Mouse (Mus musculus) hindlimb bud, embryonic 11.5 days (tissue): ENCODE measurements around the gene Habp2.
A peak's percentile ranks its signal among the peaks of the same experiment; 100 is the strongest.

Source experiments
- DNase-seq: peaks from one replicate; pipeline ENCODE4 v3.0.0-alpha.2; 2012; ENCODE audit warnings: low read depth, low spot score; ENCODE audit errors: extremely low spot score

The Habp2 gene

DNA sequence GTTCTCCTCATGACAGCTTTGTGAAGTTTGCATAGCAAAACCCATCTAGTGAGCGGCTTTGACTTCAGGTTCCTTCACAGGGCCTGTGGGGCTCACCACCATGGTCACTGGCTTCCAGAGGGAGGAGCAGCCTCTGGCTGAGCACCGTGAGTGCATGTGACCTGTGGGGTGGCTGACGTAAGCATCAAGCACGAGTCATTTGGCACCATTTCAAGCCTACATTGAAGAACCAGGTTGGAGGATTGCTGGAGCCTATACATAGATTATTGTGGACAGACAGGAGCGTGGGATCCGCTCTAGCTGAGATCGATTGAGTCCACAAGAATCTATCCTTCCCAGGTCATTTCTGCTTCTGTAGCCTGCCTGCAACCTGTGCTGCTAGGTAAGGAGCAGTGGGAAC is at the start of gene Habp2:
Gene Habp2, plus strand, starts transcription at position 272 of the 400 bp plus-strand sequence.
- no peak for DNase-seq

DNA sequence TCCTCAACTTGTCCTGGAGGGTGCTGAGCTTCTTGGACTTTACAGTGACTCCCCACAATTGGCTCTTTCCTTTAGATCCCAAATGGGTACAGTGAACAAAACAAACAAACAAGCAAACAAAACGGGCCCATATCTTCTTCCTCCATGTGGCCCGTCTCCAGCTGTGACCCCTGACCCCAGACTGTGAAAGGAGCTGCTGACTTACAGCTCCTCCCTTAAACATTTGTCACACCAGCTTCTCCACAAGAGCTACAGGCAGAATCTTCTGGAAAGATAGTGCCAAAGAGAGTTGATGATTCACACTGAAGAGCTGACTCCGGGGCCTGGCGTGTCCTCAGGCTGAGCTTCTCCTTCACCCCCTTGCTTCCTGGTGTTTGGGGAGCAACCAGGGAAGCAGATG is 48.4 kb upstream of the Habp2 start:
- DNase-seq: no peak

DNA sequence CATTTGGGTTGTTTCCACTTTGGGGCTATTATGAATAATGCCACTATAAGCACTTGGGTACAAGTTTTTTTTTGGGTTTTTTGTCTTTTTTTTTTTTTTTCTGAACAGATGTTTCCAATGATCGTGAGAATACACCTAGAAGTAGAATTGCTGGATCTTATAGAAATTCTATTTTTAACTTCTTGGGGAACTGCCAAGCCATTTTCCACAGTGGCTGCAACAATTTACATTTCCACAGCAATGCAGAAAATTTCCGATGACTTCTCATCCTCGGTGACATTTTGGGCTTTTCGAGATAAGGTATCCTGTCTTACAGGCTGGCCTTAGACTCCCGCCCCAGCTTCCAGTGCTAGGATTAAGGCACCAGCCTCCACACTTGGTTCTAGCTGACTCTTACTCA is 41.7 kb upstream of the Habp2 start:
- no peak for DNase-seq

DNA sequence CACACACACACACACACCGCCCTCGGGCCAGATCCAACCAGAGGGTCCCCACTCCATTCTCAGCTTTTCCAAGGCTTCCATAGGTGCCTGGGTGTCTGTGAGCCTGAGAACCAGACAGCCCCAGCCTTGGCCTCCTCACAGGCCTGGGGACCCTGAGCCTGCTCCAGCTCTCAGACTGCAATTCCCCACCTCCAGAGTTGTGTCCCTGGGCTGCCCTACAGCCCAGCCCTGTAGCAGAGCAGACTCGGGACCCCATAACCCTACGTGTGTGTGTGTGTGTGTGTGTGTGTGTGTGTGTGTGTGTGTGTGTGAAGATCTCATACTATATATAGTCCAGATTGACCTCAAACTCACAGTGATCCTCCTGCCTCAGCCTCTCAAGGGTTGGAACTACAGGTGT is 34.1 kb upstream of the Habp2 start:
- no peak for DNase-seq

DNA sequence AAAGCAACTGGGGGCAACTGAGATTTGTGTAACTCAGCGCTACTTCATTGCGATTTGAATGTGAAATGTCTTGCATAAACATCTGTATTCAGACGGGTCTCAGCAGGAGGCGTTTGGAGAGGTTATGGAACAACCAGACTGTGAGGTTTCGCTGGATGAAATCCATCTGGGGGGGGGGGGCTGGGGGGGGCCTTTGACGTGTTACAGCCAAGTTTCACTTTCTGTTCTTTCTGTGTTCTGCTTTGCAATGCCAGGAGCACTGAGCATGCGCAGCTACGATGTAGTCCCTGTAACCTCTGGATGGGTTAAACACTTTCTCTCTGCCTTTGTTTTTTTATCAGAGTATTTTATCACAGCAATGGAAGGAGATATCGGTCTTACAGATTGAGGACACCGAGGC is 33.7 kb upstream of the Habp2 start:
- no peak for DNase-seq

DNA sequence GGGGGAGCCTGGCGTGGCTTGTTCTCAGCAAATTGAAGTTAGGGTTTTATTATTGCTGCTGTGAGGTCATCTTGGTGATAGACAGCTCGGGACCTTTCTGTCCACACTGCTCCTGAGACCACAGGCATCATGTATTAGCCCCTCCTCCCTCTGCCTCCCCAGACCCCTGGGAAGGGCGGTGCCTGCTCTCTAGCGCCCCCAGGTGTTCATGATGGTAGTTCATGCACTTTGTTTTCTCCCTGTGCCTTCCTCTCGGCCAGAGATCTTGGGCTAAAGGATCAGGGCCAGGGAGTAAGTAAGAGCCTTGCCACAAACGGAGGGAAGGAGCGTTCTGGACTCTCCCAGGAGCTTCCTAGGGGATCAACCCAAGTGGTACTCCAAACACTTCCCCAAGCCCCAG is 32.2 kb upstream of the Habp2 start:
- DNase-seq: no peak

DNA sequence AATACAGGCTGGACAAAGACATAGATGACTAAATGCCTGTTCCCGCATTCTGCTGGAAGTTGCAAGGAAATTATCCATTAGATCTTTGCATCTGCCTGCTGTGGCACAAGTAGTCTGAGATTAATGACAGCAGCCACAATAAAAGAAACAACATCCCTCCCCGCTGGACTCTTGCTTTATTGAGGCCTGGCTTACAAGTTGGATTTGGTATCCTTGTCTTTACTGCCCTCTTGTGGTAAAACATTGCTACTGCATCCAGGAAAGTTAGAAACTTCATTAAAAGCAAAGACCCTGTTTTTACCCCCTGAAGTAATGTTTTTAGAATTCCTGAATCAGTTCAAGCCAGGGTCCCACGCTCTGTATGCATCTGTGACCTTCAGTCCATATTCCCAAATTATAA is 31.4 kb upstream of the Habp2 start:
- DNase-seq: peak; percentile 46

DNA sequence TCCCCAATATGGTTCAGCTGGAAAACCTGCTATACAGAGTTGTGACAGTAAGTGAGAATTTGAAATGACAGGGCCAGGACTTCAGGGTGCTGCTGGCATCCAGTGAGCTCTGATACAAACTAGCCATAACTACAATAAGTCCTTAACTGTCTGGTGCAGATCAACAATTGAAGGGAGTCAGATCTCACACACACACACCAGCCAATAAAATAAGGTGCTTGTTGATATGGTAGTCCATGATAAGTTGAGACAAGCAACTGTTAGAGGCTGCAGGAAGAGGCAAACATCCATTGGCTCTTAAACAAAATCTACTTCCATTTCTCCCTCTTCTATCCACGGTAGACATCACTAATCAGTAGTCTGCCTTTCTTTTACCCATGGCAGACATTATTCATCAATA is 30.7 kb upstream of the Habp2 start:
- no peak for DNase-seq

DNA sequence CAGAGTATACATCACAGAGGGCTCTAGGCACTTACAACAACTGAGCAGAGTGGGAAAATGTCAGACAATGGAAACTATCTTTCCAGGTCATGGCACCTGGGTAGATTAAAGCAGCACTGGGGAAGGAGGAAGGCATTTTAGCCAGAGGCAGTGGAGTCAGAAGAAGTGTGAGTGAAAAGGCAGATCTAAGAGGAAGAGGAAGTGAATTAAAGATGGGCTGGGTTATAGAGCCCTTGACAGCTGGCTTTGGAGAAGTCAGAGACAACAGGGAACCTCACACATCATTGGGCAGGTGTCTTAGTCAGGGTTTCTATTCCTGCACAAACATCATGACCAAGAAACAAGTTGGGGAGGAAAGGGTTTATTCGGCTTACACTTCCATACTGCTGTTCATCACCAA is 30.2 kb upstream of the Habp2 start:
- DNase-seq: no peak

DNA sequence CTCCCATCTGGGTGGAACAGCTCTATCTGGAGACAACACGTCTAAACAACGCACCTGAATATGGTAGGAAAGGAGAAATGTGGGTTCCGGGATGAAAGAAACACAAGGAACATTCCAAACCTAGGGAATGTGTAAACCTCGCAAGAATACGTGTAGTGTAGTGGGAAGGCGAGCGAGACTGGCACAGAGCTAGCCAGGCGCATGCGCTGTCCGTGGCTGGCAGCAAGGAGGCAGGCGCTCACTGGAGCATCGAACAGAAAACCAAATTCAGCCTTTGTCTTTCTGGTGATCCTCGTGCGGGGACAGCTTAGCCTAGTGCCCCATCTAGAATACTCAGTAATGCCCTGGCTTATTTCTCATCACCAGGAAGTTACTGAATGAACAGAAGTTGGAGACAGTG is 23.2 kb upstream of the Habp2 start:
- DNase-seq: no peak

DNA sequence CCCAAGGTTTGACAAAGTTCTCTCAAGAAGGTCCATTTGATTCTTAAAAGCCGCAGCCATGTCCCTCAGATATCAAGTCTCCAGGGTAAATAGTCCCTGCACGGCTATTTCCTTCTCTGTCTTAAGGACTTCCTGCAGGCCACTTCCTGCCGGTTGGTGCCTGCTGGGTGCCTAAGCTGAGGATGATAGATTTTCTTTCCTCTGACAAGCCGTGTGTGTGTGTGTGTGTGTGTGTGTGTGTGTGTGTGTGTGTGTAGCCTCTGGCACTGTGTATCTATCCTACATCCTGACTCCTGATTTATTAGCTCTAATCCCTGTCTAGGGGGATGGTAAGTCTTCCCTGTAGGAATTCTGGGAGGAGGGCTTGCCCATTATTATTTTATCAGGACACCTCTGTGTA is 22.8 kb upstream of the Habp2 start:
- DNase-seq: no peak

DNA sequence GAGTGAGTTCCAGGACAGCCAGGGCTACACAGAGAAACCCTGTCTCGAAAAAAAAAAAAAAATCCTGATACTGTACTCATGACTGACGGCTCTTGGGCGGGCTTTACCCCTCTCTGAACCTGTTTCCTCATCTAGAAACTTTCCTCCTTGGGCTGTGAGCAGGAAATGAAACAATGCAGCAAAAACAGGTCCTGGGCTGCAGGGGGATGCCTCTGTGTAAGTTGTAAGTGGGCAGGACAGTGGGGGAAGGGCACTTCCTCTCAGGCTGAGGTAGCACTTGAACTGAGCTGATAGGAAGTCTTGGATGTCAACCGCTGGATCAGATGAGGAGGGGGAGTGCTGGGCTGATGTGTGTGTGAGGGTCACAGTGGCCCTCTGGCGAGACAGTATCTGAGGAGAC is 21.8 kb upstream of the Habp2 start:
- DNase-seq: no peak

DNA sequence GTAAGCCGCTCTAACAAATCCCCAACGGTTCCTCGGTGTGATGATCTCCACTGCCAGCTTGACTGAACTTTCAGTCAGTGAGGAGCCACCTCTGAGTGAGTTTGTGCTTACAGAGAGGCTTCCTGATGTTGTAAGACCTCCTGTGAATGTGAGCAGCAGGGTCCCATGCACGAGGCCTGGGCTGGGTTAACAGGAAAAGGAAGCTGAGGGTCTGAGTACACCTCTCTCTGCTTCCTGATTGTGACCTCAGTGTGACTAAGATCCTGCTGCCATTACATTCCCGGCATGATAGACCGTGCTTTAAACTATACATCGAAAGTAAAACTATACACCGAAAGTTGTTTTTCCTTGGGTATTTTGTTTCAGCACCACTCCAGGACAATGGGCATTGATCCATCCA is 14.9 kb upstream of the Habp2 start:
- no peak for DNase-seq

DNA sequence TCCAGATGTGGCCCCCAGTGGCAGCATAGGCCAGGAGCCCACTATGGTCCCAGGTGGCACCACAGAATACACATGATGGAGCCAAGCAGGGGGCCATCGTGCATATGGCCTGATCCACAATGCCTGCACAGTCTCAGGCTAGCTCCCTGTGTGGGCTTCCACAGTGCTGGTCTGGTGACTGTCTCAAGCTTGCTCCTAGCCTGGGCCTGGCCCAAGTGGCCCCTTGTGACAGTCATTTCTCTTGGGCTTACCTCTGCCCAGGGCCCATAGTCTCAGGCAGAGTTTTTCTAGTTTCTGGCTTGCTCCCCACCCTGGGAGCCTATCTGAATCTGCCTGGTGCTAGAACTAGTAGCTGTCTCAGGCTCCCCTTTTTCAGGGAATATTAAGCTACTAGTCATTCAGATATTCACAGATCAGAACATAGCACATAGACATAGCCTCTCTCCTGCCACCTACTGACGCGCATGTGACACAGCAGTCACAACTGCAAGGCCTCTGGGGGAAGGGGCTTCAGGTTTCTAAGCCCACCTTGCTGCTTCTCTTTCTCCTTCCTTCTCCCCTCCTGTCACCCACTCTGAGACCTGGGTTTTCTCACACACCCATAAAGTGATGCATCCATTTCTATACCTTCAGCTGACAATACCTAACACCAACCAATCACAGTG is 9.7 kb upstream of the Habp2 start:
- no peak for DNase-seq

DNA sequence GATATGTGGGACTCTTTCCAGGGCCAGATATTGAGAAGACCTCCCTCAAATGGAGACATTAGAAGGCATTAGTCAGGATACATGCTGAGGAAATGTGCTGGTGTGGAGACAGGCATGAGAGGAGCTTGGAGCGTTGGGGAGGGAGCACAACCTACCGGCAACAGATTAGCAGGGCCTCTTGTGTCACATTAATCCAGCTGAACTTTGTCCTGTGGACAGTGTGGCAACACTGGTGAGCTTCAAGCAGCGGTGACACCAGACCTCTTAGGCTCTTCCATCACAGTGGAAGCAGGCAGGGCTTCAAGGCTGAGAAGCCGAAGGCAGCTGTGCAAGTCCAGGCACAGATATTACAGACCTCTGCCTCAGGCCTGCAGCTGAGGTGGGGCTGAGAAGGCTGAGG is 9.0 kb upstream of the Habp2 start:
- DNase-seq: no peak

DNA sequence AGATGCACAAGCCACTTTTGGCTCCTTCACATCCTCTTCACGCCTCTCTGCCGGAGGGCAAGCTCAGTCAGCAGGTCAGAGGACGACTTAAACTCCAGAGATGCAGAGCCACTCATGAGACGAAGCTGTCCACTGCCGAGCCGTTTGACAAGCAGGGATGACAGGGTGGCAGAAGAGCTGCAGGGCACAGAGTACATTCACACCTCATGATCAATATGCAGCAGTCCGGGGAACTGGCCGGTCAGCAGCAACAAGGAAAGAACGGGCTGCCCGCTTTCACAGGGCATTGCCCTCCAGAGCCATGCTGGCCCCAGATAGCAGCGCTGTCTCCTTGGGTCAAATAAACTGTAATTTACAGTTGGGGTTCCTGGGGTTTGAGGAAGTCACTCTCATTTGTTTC is 8.6 kb upstream of the Habp2 start:
- DNase-seq: no peak

DNA sequence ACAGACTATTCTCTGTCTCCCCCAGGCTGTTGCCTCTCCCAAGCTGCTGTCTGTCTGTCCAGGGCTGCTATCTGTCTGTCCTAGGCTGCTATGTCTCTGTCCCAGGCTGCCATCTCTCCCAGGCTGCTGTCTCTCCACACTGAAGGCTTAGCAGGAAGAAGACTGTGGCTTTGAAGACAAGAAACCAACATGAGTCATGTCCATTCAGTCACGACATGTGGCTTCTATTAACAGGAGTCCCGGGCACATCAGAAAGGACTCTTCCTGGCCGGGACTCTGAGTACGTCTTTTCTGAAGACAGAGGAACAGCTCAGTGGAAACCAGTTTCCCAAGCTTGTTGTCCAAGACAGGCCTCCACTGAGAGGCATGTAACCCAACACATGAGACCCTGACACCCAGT is 1.7 kb upstream of the Habp2 start:
- no peak for DNase-seq

DNA sequence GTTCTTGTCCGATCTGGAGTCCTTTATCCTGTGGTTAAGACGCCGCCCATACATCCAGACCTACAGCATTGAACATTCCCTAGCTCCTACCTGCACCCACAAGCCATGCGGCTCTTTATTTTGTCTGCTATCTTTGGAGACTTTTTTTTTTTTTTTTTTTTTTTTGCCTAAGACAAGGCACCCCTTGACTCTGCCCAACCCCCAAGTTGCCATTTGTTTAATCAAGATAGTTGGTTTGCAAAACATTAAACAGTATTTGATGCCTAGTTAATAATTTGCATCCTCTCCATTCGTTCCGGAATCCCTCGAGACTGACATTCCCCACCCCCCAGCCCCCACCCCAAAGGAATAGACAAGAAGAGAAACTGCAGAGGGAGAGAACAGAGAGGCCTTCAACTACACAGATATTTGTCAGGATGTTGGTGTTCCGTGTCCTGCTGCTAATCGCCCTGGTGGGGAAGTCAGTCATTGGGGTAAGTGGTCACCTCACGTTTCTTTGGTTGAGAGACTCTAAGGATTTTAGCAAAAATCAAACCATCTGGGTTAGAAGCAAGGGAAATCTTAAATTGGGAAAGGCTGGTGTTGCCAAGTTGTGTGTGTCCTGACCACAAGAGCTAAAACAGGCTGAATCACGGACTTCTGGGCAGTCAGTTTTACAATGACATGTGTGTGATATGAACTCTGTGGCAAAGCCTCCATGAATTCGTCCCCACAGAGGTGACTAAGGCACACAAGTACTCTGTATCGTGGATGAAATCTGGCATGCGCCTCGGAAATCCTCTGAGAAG is 837 bp downstream of the Habp2 start:
- DNase-seq: no peak

DNA sequence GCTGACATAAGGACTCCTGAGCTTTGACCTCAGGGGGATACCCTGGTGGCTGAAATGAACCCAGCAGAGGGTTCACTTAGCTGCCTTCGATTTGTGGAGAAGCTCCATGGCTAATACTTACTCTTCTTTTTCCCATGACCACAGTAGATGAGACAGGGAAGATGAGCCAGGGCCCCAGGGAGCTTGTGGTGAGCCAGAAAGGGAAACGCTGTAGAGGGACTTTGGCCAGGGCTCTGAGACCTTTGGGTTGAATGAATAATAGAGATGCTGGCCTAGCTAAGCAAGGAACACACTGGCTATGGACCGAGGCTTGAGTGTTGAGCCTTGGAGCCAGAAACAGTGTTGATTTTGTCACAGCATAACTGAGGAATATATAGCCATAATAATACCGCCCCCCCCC is 1.5 kb downstream of the Habp2 start:
- no peak for DNase-seq

DNA sequence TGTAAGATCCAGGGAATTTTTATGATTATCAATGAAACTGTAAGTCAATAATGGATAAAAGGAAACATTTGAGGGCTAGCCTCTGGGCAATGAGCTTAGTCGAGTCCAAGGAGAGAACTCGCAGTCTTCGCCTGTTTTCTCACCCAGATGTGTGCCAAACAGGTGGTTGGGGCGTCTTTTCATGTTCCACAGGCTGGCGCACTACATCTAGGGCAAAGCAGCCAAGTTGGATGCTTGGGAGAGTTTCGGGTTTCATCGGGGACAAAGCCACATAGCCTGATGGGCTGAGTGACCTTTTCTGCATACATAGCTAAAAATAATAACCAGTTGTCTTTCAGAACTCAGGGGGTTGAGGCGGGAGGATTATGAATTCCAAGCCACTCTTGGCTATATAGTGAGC is 2.7 kb downstream of the Habp2 start:
- no peak for DNase-seq

DNA sequence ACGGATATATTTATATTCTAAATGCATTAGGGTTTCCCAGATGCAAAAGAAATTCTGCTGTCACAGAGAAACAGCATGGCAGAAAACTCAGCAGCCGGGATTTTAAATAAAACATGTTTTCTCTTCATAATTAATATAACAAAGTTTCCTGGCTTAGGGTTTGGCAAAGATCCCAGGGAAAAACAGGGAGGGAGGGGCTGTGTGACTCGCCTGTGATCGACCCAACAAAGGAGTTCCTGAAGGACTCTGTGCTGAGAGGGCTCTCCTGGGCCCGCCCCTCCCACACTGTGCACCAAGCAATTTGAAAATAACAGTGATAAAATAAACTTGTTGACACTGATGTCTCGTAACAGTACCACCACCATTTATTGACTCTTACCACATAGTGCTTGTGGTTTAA is 5.0 kb downstream of the Habp2 start:
- no peak for DNase-seq

DNA sequence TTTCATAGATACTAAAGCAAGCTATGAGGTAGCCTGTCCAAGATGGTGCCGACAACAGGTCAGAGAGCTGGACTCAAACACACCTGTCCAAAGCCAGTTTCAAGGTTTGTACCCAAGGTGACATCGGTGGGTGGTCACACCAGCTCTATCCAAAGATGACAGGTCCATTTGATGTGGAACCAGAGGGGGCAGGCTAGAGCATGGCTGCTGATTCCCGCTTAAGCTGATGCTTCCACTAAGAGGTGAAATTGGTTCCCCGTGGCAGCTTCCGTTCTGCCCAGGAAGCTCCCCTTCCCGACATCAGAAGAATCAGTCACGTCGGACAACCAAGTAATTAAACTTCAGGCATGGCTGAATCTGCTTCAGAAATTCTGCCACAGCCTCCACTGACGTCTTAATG is 5.4 kb downstream of the Habp2 start:
- DNase-seq: no peak
